Mouse (Mus musculus) adrenal gland, postnatal 14 days (tissue): ENCODE measurements at regions not wholly inside any gene's neighbourhood (a gene's known extent, or its start where the extent isn't known, plus 50 kb on each side); places are given as distances from the start of the nearest gene placed in this dataset.
"Not testable (repeated sequence)": the region's sequence is repeated elsewhere in the genome, so short reads cannot be mapped to it uniquely, and the experiment has no call there.

Source experiments
- DNase-seq: peaks from one replicate; pipeline ENCODE4 v3.0.0; 2021; ENCODE audit warnings: mixed read lengths

- peak; percentile 66 for DNase-seq
These were observed 137.8 kb downstream of the B3glct start for GRCm38 (mm10) chr5:149815879-149816278.

GRCm38 (mm10) chr5:149818812-149819211, 140.8 kb downstream of the B3glct start:
- DNase-seq = no peak

- no peak for DNase-seq
These were observed 145.8 kb downstream of the B3glct start for GRCm38 (mm10) chr5:149823821-149824220.

- peak; percentile 46 for DNase-seq
These were observed 149.6 kb downstream of the B3glct start for GRCm38 (mm10) chr5:149827599-149827998.

GRCm38 (mm10) chr5:149831122-149831861, 153.3 kb downstream of the B3glct start:
- peak; percentile 84 for DNase-seq

- no peak for DNase-seq
These were observed 159.3 kb downstream of the B3glct start for GRCm38 (mm10) chr5:149837379-149837778.

GRCm38 (mm10) chr5:149842491-149842890, 164.5 kb downstream of the B3glct start:
- no peak for DNase-seq

- DNase-seq = no peak
These were observed 165.3 kb downstream of the B3glct start for GRCm38 (mm10) chr5:149843310-149843709.

- DNase-seq = no peak
These were observed 167.2 kb downstream of the B3glct start for GRCm38 (mm10) chr5:149845256-149845655.

- no peak for DNase-seq
These were observed 170.0 kb upstream of the Rxfp2 start for GRCm38 (mm10) chr5:149848465-149848864.

- DNase-seq = peak; percentile 81
These were observed 167.5 kb upstream of the Rxfp2 start for GRCm38 (mm10) chr5:149851011-149851410.

- DNase-seq = no peak
These were observed 166.0 kb upstream of the Rxfp2 start for GRCm38 (mm10) chr5:149852516-149852915.

GRCm38 (mm10) chr5:149856101-149856500, 162.4 kb upstream of the Rxfp2 start:
- no peak for DNase-seq

GRCm38 (mm10) chr5:149857019-149857418, 161.5 kb upstream of the Rxfp2 start:
- DNase-seq = no peak

- peak; percentile 74 for DNase-seq
These were observed 156.9 kb upstream of the Rxfp2 start for GRCm38 (mm10) chr5:149861489-149861962.

- no peak for DNase-seq
These were observed 150.5 kb upstream of the Rxfp2 start for GRCm38 (mm10) chr5:149867926-149868325.

- no peak for DNase-seq
These were observed 149.0 kb upstream of the Rxfp2 start for GRCm38 (mm10) chr5:149869441-149869840.

- no peak for DNase-seq
These were observed 147.9 kb upstream of the Rxfp2 start for GRCm38 (mm10) chr5:149870596-149870995.

- DNase-seq = no peak
These were observed 147.0 kb upstream of the Rxfp2 start for GRCm38 (mm10) chr5:149871521-149871920.

GRCm38 (mm10) chr5:149873482-149874002, 144.9 kb upstream of the Rxfp2 start:
- DNase-seq = no peak

- DNase-seq = no peak
These were observed 144.1 kb upstream of the Rxfp2 start for GRCm38 (mm10) chr5:149874342-149874741.

GRCm38 (mm10) chr5:149892453-149892852, 126.0 kb upstream of the Rxfp2 start:
- not testable (repeated sequence) for DNase-seq

GRCm38 (mm10) chr5:149906927-149907326, 111.5 kb upstream of the Rxfp2 start:
- no peak for DNase-seq
